Mouse (Mus musculus): ENCODE measurements at regions not wholly inside any gene's neighbourhood (a gene's known extent, or its start where the extent isn't known, plus 50 kb on each side); places are given as distances from the start of the nearest gene placed in this dataset.
"Not testable (repeated sequence)": the region's sequence is repeated elsewhere in the genome, so short reads cannot be mapped to it uniquely, and the experiment has no call there.

DNA sequence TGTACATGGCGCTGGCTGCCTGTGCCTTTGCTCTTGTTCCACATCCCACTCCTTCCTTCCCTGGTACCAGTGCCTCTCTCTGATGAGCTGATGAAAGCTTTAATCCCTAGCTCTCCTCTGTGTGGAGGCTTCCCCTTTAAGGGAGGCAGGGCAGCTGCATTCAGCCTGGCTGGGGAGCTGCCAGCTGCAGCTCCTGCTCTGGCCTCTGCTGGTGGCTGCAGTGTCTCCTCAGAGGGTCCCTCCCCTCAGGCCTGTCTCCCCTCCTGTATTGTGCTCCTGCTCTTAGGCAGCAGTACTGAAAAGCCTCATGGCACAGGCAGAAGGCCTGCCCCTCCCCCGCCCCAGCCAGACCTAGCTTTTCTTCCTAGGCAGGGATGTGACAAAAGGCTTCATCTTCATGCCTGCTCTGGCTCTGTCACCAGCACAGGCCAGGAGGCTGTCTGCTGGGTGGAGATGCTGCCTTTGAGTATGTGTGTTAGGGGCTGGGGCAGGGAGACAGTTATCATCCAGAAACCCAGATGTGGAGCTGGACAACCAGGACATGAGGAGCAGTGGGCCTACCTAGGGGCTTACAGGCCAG, 97.7 kb upstream of the Zcchc13 start:
- H3K27ac ChIP-seq: peak overlapping the region; percentile 31; the same call in 1 of the 2 replicates
- WGBS: 0% methylated on average over 1 of the region's 2 CpGs
- H3K9ac ChIP-seq; H3K9me3 ChIP-seq (replicated peaks); H3K4me1 ChIP-seq (replicated peaks); H3K27me3 ChIP-seq; H3K4me2 ChIP-seq; H3K4me3 ChIP-seq; H3K36me3 ChIP-seq: not testable (repeated sequence)
- ATAC-seq (replicated peaks; ENCODE audit: insufficient number of reproducible peaks, insufficient read depth, low FRiP score, low read depth): peak; percentile 74

DNA sequence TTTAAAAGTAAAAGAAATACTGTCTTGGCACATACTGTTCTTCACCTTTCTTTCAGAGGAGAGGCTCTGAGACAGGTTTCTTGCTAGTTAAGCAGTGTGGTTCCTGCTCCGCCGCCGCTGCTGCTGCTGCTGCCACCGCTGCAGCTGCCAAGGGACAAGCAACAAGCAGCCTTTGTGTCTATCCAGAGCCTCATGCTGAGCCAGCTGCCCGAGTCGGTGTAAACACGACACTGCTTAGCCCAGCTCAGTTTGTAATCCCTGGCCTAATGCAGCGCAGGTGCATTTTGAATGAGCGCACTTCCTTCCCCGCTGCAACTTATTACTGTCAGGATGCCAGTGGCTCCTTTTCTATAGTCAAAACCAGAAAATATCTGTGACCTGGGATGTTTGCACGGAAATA, 97.1 kb upstream of the Zcchc13 start:
- Histone ChIP-seq H3K9me3 (replicated peaks) (no peaks in the 10 kb centered on the region), H3K4me2 (no peak overlapping the region), H3K9ac (no peak overlapping the region), H3K4me1 (replicated peaks) (peaks cover 5% of the 10 kb centered on the region), H3K36me3 (no peaks in the 10 kb centered on the region), H3K4me3 (no peak overlapping the region), H3K27ac (peak overlapping the region; percentile 31), H3K27me3 (no peaks in the 10 kb centered on the region)
- ATAC-seq (replicated peaks; ENCODE audit: insufficient number of reproducible peaks, insufficient read depth, low FRiP score, low read depth): no peak
- 38% methylated on average over 11 of the region's 11 CpGs for WGBS

DNA sequence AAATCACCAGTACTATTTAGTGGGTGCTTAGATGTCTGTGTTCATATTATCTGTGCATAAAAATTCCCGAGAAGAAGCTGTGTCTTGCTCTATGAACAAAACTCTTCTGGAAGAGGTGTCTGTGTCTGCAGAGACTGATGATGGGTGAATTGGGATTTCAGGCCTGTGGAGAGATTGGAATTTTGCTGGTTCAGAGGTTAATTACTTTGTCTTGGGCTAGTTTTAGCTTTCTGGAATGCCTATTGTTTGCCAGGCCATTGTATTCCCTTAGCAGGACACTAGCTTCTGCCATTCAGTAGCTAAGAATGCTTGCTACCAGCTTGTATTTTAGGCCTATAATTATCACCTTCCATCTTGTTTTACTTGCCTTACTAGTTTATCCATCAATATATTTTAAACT, 96.6 kb upstream of the Zcchc13 start:
- ATAC-seq (replicated peaks; ENCODE audit: insufficient number of reproducible peaks, insufficient read depth, low FRiP score, low read depth): no peak
- Histone ChIP-seq H3K36me3 (no peaks in the 10 kb centered on the region), H3K9ac (no peak overlapping the region), H3K27ac (no peak overlapping the region), H3K27me3 (0 out of 2 replicates have a peak, but pooled peaks cover under 1% of the 10 kb centered on the region), H3K4me2 (no peak overlapping the region), H3K9me3 (replicated peaks) (no peaks in the 10 kb centered on the region), H3K4me1 (replicated peaks) (peaks cover 5% of the 10 kb centered on the region), H3K4me3 (no peak overlapping the region)
- WGBS: 55% methylated on average over 1 of the region's 1 CpGs

DNA sequence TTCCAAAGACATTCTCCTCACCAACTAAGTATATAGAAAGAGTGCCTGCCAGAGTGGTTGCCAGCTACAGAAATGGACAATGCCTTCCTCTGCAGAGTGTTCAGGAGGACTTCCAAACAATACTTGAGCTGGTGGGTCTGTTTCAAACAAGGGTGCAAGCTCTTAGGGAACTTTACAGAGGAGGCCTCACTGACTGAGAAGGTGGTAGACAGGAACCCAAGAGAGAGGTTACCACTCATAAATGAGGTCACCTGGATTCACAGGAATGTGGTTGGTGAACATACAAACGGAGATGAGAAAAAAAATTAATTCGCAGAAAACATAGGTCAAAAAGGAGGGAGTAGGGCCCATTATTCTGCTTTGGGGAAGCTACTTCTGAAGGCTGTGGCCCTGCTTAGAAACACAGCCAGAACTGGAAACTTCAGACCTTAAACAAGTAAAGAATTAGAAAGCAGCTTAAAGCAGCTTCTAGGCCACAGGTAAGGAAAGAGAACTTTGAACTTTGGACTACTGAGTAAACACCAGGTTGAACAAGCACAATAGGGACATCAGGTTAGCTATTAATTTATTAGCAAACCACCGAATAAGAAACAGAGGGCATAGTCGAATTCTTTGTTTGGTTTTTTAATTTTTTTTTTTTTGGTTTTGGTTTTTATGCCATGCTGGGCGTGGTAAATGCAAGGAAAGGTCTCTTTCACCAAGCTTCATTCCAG, 83.7 kb upstream of the Zcchc13 start:
- Histone ChIP-seq H3K27me3 (no peaks in the 10 kb centered on the region), H3K27ac (no peak overlapping the region), H3K36me3 (no peaks in the 10 kb centered on the region), H3K4me3 (no peak overlapping the region), H3K4me1 (replicated peaks) (peaks cover 10% of the 10 kb centered on the region; the same call in 1 of the 2 replicates), H3K9me3 (replicated peaks) (no peaks in the 10 kb centered on the region), H3K4me2 (no peak overlapping the region), H3K9ac (no peak overlapping the region)
- 74% methylated on average over 5 of the region's 5 CpGs for WGBS
- ATAC-seq (replicated peaks; ENCODE audit: insufficient number of reproducible peaks, insufficient read depth, low FRiP score, low read depth): no peak

DNA sequence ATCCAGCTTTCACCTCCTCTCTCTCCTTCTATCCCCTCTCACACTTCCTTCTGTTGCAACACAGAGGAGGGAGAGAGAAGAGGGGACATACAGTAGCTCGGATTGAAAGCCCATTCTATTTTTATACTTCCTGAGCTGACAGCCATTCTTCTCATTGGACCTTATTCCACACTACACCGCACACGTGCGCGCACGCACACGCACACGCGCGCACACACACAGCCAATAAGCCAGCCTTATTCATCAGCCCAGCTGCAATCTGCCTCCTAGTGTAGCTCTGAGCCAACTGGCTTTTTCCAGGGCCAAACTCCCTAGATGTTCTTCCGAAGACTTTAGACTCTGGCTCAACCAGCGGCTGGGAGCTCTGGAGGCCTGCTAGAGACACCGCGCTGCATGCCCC, 79.1 kb upstream of the Zcchc13 start:
- Histone ChIP-seq H3K36me3 (no peaks in the 10 kb centered on the region), H3K27me3 (no peaks in the 10 kb centered on the region), H3K9me3 (replicated peaks) (no peaks in the 10 kb centered on the region), H3K9ac (no peak overlapping the region), H3K4me3 (no peak overlapping the region), H3K27ac (peak overlapping the region; percentile 42), H3K4me1 (replicated peaks) (peaks cover 17% of the 10 kb centered on the region), H3K4me2 (no peak overlapping the region)
- peak; percentile 55 for ATAC-seq (replicated peaks; ENCODE audit: insufficient number of reproducible peaks, insufficient read depth, low FRiP score, low read depth)
- WGBS: 61% methylated on average over 14 of the region's 14 CpGs

DNA sequence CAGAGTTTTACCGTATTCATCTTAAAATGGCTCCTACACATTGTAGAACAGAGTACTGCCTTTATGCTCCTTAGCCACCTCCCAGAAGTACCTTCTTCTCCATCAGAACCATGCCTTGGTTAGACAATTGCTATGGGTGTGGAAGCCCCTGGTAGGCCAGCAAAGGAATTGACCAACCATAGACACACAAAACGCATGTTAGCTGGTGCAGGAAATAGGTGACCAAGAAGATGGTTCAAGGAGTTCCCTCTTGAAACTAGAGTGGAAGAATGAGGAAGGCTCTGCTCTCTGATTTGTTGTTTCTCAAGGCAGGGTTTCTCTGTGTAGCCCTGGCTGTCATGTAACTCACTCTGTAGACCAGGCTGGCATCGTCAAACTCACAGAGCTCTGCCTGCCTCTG, 77.2 kb upstream of the Zcchc13 start:
- no peak for ATAC-seq (replicated peaks; ENCODE audit: insufficient number of reproducible peaks, insufficient read depth, low FRiP score, low read depth)
- Histone ChIP-seq H3K9me3 (replicated peaks) (no peaks in the 10 kb centered on the region), H3K4me2 (no peak overlapping the region), H3K36me3 (no peaks in the 10 kb centered on the region), H3K4me3 (no peak overlapping the region), H3K27ac (no peak overlapping the region), H3K4me1 (replicated peaks) (peaks cover 30% of the 10 kb centered on the region), H3K9ac (no peak overlapping the region), H3K27me3 (no peaks in the 10 kb centered on the region)
- 92% methylated on average over 3 of the region's 3 CpGs for WGBS

DNA sequence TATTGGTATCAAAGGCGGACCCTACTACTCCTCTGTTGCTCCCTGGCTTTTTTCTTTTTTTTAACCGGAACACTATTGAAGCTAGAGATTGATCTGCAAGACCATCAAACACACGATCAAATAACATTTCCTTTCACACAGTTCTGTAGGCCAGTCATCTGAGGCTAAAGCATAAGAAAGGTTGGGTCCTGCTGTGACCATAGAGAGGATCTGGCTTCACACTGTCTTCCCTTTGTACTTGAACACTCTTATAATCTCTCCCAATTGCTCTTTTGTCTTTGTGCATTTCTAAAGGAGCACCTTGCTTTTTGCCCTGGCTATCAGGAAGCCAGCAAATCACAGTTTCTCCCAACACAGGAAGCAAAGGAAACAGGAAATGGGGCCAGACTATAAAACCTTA, 76.8 kb upstream of the Zcchc13 start:
- 88% methylated on average over 3 of the region's 3 CpGs for WGBS

DNA sequence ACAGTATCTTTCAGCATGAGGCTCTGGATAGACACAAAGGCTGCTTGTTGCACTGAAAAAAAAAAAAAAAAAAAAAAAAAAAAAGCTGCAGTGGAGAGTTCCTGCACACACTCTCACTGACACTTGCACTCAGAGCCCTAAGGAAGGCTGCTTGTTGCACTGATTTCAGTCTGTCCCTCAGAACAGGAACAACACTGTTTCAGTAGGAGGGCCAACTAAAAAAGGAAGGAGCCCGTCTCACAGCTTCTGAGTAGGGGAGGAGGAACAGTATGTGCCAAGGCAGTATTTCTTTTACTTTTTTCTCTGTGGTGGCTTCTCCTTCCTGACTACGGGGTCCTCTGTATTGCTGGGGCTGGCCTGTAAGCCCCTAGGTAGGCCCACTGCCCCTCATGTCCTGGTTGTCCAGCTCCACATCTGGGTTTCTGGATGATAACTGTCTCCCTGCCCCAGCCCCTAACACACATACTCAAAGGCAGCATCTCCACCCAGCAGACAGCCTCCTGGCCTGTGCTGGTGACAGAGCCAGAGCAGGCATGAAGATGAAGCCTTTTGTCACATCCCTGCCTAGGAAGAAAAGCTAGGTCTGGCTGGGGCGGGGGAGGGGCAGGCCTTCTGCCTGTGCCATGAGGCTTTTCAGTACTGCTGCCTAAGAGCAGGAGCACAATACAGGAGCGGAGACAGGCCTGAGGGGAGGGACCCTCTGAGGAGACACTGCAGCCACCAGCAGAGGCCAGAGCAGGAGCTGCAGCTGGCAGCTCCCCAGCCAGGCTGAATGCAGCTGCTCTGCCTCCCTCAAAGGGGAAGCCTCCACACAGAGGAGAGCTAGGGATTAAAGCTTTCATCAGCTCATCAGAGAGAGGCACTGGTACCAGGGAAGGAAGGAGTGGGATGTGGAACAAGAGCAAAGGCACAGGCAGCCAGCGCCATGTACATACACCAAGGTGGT, 75.1 kb upstream of the Zcchc13 start:
- peak; percentile 82 for ATAC-seq (replicated peaks; ENCODE audit: insufficient number of reproducible peaks, insufficient read depth, low FRiP score, low read depth)
- Histone ChIP-seq H3K27ac (peak overlapping the region; percentile 66; the same call in 1 of the 2 replicates), H3K4me1 (replicated peaks) (peaks cover 30% of the 10 kb centered on the region)
- WGBS: 18% methylated on average over 5 of the region's 5 CpGs
- not testable (repeated sequence) for H3K36me3 ChIP-seq; H3K27me3 ChIP-seq; H3K9ac ChIP-seq; H3K4me2 ChIP-seq; H3K9me3 ChIP-seq (replicated peaks); H3K4me3 ChIP-seq

More for the DNA sequence above, 76.8 kb upstream of the Zcchc13 start:
- ATAC-seq (replicated peaks; ENCODE audit: insufficient number of reproducible peaks, insufficient read depth, low FRiP score, low read depth): no peak
- Histone ChIP-seq H3K36me3 (no peaks in the 10 kb centered on the region), H3K4me3 (no peak overlapping the region), H3K9me3 (replicated peaks) (no peaks in the 10 kb centered on the region), H3K4me2 (no peak overlapping the region), H3K9ac (no peak overlapping the region), H3K27me3 (no peaks in the 10 kb centered on the region), H3K4me1 (replicated peaks) (peaks cover 30% of the 10 kb centered on the region), H3K27ac (no peak overlapping the region)

DNA sequence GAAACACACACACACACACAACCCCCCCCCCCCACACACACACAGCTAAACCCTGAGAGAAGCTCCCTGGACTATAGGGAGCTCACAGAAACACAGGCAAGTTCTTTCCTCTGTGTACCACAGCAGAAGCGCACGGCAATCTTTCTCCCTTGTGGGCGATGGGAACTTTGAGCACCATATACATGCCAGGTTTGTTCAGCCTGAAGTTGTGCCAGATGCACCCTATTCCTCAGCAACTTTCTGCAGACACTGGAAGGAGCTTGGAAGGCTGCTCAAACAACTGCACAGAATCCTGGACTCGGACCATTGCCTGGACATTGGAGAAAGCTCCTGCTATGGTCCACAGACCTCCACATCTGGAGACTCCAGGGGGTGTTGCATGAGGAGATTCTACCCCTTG, 74.3 kb upstream of the Zcchc13 start:
- no peak for ATAC-seq (replicated peaks; ENCODE audit: insufficient number of reproducible peaks, insufficient read depth, low FRiP score, low read depth)
- Histone ChIP-seq H3K36me3 (no peaks in the 10 kb centered on the region), H3K4me1 (replicated peaks) (peaks cover 26% of the 10 kb centered on the region), H3K4me3 (no peak overlapping the region), H3K27me3 (no peaks in the 10 kb centered on the region), H3K4me2 (no peak overlapping the region), H3K9me3 (replicated peaks) (no peaks in the 10 kb centered on the region), H3K9ac (no peak overlapping the region), H3K27ac (peak overlapping the region; percentile 66)
- WGBS: 46% methylated on average over 4 of the region's 4 CpGs

DNA sequence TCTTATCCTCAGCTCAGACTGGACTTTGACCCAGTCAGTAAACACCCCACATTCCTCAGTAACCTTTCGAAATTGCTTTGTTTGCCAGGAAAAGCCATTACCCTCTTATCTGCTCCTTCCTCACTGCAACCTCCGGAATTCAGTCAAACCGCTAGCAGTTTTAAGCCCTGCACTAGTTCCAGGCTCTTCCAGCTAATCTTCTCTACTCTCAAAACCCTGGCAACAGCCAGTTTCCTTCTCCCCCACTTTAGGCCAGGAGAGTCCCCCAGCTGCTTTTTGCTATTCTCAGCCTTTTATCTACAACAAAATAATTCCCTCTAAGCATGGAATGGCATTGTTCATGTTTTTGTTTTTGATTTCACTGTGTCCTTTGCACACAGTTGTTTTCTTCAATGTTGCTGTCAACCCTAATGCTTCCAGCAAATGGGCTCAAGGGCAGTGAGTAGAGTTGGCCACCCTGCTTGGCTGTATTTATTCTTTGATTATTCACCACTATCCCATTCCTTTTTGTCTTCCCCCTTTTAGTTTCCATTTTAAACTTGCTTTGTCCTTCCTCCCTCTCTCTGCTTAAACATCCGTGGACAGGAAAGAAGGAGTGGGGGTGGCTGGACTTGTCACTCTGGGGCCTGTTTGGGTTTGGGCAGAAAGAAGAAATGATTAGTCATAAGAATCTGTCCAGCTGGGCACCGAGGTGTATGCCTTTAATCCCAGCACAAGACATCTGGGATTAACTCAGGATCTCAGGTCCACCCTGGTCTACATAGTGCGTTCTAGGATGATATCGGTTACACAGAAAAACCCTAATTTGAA, 73.5 kb upstream of the Zcchc13 start:
- Histone ChIP-seq H3K4me3 (no peak overlapping the region), H3K9ac (no peak overlapping the region), H3K27ac (peak overlapping the region; percentile 66), H3K36me3 (no peaks in the 10 kb centered on the region), H3K9me3 (replicated peaks) (no peaks in the 10 kb centered on the region), H3K27me3 (no peaks in the 10 kb centered on the region), H3K4me1 (replicated peaks) (peaks cover 19% of the 10 kb centered on the region), H3K4me2 (no peak overlapping the region)
- no peak for ATAC-seq (replicated peaks; ENCODE audit: insufficient number of reproducible peaks, insufficient read depth, low FRiP score, low read depth)
- WGBS: 50% methylated on average over 7 of the region's 7 CpGs

DNA sequence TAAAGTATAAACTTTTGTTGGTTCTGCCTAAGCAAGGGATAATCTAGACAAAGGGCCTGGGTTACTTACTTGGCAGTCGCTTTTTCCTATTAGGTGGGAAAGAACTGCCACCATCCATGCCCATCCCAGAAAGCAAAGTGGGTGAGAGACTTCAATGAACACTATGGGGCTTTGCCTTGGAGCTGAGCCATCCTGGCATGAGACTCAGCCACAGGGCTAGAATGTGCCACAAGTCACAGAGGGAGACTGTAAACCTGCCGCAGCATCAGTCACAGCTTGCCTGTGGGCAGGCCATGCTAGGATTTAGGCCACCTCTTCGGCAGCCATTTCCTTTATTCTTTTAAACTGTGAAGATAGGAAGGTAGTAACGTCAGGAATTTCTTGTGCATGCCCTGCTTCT, 72.9 kb upstream of the Zcchc13 start:
- Histone ChIP-seq H3K9me3 (replicated peaks) (no peaks in the 10 kb centered on the region), H3K4me1 (replicated peaks) (peaks cover 19% of the 10 kb centered on the region), H3K4me2 (no peak overlapping the region), H3K27ac (peak overlapping the region; percentile 66), H3K9ac (no peak overlapping the region), H3K36me3 (no peaks in the 10 kb centered on the region), H3K4me3 (no peak overlapping the region), H3K27me3 (no peaks in the 10 kb centered on the region)
- no peak for ATAC-seq (replicated peaks; ENCODE audit: insufficient number of reproducible peaks, insufficient read depth, low FRiP score, low read depth)
- WGBS: 74% methylated on average over 4 of the region's 4 CpGs
